Mouse (Mus musculus) cerebellum, postnatal 4 days (tissue): ENCODE data around the gene Adam17.
A peak's percentile ranks its signal among the peaks of the same experiment; 100 is the strongest.
"Not testable (repeated sequence)": the region's sequence is repeated elsewhere in the genome, so short reads cannot be mapped to it uniquely, and the experiment has no call there.

Experiments used
- DNase-seq, 2 experiments: peaks; one replicate each; pipeline ENCODE4 v3.0.0; 2022; ENCODE audit warnings: low spot score in 2 of 2, mixed read lengths in 1 of 2

Adam17 gene

DNA sequence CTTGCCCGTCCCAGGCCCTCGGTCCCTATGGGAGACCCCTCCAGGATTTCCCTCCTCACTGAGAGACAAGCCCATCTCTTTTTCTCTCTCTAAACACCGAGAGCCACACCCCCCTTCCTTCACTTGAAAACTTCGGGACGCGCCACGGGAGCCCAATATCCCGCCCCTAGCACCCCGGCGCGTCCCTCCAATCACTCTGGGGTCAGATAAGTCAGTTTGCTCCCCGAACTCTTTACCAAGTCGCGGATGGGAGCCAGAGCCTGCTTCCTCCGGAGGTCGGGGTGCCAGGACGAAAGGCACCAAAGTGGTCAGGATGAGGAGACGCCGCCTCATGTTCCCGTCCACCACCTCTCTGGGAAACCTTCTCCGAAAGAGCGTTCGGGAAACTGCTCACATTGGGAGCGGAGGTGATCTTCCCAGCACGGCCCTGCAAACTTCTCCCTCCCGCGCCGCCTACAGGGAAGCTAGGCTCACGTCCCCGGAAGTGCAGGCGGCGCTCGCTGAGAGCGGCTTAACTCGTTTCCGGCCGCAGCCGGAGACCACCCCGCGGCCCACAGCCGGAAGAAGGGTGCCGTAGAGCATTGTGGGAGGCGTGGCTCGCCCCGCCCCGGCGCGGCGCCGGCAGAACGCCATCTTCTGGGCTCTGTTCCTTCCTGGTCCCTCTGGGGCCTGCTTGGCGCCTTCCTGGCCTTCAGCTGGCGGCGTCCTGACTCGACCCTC, at the start of gene Adam17:
Gene Adam17, minus strand, starts transcription at position 533 of the 720 bp plus-strand sequence.
- DNase-seq: peak; percentile 91 to 95

DNA sequence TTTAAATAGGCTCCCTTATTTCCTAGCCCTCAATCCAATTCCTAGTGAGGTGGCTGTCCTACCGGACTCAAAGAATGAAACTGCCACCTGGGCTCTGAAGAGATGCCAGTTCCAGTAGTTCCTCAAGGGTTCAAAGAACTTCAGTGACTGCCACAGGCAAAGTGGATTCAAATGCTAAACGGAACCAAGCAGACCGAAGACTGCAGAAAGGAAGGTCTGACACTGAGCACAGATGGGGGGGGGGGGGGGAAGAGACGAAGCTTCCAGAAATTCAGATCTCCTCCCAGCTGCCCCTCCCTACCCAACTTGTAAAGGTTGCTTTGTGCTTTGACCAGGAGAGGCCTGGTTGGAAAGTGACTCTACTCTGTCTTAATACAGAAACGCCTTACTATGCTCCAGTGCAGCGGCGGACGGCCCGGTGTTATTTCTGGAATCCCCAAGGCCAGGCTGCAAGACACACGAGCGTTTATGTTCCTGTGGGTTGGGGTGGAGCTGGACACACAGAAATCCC, 45.2 kb upstream of the Adam17 start:
- no peak for DNase-seq

DNA sequence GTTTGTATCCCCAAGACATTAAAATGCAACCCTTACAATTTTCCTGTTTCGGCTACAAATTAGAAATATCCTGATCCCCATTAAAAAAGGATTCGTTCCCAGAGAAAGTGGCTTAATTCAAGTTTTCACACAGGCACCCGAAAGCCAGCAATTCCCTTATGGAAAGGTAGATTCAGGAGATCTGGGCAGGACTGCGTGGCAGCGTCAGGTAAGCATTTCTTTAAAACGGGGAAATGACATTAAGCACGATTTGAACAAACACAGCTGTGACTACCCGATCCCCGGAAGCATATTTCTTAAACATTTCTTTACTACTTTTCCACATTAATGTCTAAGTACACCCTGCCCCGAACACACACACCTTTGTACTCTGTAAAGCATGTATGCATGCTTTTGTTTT, 44.7 kb upstream of the Adam17 start:
- DNase-seq: peak in 1 of 2 experiments; percentile 7

DNA sequence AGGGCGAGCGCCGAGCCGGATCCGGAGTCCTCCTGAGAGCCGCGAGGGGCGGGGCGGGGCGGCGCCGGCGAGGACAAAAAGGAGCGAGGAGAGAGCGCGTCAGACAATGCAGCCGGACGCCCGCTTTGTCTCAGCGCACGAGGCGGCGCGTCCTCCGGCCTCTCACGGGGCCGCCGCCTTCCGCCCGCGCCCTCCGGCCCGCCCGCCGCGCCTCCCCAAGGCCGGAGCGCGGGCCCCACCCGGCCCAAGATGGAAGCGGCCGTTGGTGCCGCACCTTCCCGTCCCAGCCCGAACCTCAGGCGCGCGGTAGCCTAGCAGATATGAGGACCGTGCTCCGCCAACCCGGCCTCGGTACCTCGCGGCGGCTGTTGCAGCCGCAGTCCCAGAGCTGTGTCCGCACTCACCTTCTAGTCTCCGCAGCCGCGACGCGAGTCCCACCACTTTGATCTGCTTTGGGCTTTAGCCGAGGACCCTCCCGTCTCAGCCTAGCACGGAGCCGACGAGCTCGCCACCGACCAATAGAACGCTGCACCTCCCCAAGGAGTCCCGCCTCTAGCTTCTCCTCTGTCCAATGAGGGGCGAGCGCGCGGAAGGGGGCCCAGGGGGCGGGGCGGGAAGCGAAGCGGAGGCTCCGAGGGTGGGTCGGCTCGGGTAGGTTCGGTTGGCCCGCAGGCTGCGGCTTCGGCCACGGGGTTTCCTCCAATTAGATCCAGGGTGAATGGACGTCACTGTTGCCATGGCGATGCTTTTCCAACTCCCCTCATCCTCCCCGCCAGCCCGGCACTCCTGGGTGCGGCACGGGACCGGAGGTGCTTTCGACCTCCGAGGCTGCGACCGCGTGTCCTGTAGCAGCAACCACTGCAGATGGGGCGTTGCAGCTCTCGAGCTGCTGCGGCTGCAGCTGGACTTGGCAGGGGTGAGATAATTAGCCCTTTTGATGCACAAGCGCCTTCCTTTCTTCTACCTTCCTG, 44.0 kb upstream of the Adam17 start, which contains the start of gene Ywhaq:
Gene Ywhaq, minus strand, starts transcription at position 538 of the 971 bp plus-strand sequence.
- DNase-seq: peak; percentile 97 to 99

DNA sequence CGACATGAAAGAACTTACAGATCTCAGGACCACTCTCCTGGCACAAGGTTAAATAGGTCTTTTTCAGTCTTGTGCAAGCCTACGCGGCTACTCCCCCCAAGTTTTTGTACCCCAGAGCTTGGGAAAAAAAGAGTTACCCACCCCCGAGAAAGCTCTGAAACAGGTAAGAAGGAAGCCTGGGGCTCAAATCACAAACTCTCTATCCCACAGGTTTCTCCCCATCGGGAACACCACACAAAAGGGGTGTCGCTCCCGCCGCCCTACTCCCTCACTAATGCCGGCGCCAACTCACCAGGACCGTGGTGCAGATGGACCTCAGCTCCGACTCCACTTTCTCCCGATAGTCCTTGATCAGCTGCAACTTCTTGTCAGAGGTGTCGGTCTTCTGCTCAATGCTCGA, 43.1 kb upstream of the Adam17 start:
- DNase-seq: peak in 1 of 2 experiments; percentile 12

DNA sequence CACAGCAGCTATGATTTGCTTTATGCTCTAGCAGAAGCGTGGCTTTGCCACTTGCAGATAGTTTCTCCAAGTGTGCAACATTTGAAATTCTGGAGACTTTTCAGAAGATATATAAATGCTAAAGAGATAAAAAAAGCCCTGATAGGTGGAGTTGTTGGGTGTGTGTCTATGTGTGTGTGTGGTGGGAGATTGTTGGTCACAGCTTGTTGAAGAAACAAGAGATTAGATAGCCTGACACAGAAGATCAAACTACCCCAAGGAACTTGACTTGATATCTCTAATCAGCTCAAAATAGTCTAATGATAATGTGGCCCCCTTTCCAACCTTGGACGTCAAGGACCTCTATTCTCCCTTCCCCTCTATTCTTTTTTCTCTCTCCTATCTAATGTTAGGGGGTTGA, 37.2 kb upstream of the Adam17 start:
- DNase-seq: no peak

DNA sequence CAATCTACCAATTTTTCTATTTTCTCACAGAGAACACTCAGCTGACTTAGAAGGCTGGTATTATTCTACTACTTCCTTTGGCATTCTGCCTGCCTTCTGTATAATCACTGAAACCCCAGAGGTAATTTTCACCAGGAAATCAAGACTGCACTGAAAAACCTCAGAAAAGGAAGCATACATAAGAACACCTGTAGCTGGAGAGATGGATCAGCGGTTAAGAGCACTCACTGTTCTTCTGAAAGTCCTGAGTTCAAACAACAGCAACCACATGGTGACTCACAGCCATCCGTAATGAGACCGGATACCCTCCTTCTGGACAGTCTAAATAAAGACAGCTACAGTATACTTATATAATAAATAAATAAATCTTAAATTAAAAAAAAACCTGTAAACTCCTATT, 36.2 kb upstream of the Adam17 start:
- no peak for DNase-seq

DNA sequence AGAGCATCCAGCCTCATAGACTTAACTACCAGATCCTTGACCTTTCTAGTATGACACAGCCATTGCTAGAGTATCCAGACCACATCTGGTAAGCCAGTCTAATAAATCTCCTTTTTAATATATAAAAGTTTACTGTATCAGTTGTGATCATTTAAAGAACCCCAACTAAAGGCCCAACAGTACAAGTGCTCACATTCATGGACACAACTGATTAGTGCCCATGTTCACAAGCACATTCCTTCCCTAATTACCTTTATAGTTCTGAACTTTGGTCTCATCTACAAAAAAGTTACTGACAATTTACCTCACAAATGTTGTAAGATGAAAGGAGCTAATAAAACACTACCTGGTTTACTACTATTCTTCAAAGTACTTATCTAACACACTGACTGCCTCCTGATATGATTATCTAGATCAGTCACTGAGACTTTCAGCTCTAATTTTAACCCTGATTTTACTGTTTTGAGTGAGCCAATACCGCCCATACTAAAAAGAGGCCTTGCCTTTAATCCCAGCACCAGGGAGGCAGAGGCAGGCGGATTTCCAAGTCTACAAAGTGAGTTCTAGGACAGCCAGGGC, 35.4 kb upstream of the Adam17 start:
- DNase-seq: no peak

DNA sequence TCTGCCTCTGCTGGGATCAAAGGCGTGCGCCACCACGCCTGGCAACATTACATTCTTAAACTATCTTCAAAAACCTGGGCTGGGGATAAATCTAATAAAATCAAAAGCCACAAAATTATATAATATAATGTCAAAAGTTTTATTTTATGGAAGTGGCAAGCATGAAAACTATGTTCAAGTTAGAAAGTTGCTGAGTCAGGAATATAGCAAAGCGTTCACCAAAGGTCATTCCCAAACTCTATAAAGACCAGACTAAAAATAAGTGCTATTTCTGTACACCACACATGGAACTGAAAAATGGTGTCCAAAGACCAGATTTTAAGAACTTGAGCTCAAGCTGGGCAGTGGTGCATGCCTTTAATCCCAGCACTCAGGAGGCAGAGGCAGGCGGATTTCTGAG, 29.3 kb upstream of the Adam17 start:
- no peak for DNase-seq

DNA sequence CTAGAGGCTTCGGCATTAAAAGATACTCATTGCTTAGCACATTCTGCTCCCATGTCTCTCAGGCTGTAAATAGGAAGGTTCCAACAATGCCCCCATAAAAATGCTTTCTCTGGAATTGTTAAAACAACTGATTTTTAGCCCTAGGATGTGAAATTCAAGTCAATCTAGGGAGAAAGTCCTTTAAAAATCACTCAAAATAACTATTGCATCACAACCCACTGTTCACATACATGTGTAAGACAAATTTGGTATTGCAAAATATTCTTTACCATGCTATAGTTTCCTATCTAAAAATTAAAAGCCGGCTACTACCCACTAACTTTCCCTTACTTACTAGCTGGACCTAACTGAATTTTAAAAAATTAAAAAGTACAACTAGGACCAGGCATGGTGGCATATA, 12.8 kb upstream of the Adam17 start:
- no peak for DNase-seq

DNA sequence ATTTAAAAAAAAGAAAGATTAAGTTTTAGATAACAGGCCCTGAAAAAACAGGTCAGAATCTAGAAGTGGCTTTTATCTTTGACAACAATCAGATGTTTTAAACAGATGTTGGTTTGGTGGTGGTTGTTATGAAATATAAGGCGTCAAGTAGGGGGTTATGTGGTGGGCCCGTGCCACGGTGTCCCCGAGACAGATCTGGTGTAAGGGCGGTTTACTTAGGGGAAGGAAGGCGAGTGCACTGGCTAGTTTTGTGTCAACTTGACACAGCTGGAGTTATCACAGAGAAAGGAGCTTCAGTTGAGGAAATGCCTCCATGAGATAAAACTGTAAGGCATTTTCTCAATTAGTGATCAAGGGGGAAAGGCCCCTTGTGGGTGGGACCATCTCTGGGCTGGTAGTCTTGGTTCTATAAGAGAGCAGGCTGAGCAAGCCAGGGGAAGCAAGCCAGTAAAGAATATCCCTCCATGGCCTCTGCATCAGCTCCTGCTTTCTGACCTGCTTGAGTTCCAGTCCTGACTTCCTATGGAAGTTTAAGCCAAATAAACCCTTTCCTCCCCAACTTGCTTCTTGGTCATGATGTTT, 5.4 kb upstream of the Adam17 start:
- DNase-seq: not testable (repeated sequence)

DNA sequence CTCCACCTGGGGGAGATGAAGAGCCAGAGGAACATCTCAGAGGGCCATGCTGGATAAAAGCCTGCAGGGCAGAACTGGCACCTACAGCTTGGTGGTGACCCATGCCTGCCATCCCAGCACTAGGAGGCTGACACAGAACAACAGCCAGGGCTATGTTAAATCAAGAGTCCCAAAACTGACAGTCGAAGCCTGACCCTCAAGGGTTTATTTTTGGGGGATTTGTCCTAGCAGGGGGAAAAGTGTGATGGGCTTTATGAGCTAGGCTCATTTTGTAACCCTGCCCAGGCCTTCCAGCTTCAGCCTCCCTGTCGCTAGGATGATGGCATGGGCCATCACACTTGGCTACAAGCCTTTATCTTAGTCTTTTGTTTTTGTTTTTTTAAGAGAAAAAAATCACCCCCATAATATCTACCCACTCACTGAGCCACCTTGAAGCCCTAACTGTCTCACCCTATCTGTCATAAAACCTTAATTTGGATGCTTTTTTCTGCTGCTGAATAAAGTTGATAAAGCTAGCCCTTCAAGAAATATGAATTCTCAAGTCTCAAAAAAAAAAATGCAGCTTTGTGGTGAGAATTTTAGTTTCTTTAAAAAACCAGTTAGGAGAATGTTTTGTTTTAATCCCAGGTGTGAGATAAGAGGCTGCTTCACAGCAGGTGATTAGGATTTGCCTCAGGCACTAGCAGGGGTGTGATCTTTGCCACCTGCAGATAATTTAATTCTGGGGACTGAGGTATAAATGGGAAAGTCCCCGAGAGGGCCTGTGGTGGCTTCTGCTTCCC, 2.1 kb upstream of the Adam17 start:
- DNase-seq: no peak

DNA sequence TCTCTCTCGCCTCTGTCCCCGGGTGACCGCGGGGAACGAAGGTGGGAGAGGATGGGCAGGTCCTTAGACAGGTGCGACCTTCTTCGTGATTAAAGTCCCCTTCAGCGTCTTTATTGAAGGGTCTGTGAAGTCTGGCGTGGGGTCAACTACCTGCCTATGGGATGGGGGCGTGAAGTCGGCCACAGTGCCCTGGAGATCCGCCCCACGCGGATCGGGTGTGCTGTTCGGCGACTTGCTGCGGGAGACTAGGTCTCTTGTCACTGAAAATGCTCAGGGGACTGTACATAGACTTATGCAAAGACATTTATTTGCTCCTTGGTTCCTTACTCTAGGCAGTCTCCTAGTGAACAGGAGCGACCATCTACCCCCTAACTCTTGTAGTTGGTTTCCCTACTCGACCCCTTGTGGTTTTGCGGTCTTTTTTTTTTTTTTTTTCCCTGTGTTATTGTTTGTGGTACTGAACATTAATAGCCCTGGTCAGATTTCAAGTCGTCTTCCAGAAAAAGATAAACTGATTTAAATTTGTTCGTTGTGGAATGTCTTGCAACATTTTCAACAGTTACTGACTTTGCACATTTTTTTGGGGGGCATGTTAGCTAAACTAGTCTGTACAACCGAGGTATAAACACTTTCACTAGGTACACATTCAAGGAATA, 516 bp upstream of the Adam17 start:
- DNase-seq: no peak

DNA sequence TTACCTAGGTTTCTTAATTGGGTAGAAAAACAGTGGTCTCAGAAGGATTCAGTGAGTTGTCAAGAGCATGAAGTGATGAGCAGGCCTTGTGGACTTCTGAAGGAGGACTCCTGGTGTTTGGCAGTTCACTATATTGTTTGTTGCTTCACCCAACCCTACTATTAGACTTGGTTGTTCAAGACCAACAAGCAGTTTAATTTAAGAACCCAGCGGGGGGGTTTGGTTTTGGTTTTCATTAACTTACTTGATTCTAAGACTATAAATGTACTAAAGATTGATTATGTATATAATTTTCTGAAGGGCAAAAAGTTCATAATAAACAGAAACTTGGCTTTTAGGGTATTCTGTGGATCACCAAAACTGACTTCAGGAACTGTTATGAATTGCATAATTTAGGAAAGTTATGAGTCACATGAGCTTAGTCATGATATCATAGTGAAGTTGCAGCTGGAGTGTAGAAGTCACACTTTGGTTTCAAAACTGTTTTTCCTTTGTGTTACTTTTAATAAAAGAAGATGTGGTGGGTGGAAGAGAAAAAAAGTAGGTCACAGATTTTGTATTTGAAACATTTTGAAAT, 3.3 kb downstream of the Adam17 start:
- no peak for DNase-seq

DNA sequence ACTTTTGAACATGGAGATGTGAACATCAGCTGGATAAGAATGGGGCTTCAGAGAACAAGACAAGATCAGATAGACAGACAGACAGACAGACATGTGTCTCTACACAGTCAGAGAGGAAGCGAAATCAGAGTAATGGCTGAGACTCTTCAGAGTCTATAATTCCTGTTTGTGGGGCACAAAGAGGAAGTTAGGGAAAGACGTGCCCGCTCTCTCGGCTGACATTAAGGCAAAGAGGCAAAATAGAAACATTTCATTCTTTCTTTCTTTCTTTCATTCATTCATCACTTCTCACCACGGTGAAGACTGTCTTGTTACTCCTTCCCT, 4.4 kb downstream of the Adam17 start:
- DNase-seq: no peak

DNA sequence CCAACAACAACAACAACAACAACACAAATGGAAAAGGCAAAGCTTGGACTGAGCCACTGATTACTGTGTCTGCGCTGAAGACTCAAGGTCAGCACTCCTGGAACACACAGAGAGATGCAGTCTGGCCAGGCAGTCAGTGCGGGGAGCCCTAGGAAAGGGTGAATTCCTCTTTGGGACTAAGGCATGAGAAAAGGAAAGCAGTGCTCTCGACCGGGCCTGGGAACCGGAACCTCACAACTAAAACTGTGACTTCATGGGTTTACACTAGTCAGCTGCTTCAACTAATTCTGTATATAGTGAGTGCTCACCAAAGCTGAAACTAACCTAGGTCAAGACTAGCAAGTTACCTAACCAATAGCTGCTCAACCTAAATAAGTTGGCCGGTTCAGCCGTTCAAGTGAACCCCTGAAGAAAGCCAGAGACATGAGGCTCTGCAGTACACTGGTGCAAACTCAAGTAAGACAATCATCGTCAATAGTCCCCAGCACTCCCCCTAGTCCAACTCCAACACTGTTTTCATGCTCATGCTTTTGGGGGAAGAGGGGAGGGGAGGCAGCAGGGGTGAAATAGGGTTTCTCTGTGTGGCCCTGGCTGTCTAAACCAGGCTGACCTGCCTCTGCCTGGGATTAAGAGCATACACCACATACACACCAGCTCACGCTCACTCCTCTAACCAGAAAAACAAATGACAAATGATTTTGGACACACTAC, 4.9 kb downstream of the Adam17 start:
- DNase-seq: no peak

DNA sequence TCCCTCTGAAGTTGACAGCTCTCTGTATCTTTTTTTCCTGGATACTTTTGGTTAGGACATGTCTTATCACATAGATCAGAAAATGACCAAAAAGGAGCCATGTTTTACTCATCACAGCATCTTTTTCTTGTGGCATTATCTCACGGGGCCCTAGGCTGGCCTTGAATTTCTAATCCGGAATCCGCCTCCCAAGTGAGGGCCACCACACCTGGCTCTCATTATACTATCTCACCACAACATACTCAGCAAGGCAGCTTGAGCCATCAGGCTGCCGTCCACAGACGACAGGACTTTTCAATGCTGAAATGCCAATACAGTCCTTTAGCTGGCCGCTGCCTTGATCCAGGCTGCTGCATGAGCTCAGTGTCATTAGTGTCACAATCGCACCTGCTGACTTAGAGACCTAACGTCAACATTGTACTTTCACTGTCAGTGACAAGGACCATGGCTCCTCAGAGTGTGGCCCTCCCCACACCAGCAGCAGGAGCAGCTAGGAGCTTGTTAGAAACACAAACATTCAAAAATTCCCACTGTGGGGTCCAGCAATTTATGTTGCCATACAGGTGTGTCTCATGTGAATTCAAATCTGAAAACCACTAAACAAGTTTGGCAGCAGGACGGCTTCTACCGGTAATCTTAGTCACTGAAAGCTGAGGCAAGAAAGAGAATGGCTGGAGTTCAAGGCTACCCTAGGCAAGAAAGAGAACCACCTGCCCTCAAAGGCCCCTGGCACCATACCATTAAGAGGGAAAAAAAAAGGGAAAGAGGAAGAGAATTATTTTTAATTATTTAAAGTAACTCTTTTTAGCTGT, 8.6 kb downstream of the Adam17 start:
- no peak for DNase-seq

DNA sequence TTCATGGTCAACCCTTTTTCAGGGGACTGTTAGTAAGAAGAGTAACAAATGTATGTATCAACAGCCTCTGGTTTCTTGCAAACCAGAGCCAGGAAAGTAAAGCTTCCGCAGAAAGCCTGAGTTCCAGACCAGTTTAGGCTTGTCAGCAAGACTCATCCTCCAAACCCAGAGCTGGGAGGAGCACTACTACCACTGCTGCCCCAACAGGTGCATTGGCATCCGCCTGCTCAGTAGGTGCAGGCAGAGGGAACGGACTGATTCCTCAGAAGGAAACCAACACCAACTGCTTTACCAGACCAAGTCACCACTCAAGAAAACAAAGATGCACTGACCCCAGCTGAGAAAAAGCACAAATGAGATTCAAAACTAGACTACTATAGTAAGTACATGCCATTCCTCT, 10.2 kb downstream of the Adam17 start:
- no peak for DNase-seq

DNA sequence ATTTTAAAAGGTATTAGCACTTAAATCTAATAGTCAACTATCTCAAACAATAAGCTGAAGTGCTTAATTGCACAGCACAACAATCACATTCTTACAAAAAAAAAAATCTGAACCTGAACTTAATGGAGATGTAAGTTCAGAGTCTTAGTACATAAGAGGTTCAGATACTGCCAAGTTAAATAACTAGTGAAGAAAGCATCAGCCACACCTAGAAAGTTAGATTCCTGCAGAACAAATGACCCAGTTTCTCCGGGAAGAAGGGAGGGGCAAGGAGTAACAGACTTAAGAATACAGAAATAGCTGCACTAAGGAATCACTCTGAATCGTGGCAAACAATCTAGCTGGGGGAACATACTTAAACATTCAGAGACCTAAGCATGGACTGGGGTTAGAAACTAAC, 10.7 kb downstream of the Adam17 start:
- no peak for DNase-seq
